ENCODE assay signal across 17 mouse cellular contexts in the genomic region with DNA sequence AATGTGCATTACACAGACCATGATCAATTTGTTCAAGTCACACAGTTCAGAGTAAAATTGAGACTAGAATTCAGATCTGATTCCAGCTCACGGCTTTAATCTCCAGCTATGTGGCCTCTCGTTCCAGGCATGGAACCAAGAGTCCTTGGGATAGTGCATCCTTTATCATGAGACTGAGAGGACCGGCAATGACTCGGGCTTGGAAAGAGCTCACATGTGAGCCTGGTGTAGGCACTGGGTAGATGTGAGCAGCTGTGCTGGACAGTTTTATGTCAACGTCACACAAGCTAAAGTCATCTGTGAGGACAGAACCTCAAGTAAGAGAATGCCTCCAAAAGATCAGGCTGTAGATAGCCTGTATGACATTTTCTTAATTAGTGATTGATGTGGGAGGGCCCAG.
"Had no signal": no experiment of that assay in that cellular context is flagged by ENCODE, and none has a peak within 500 bp of the region (broad histone marks: within the 10 kb centered on the region; RNA-seq: fewer than 3 reads in every experiment).

No protein-coding gene starts in this region.

- H3K4me2 ChIP-seq: lung, embryonic 15.5 days; midbrain, embryonic 11.5 days; midbrain, embryonic 13.5 days; midbrain, embryonic 15.5 days; neural tube, embryonic 12.5 days; stomach, embryonic 15.5 days had no signal

- H3K4me1 ChIP-seq: midbrain, embryonic 13.5 days; midbrain, embryonic 15.5 days; neural tube, embryonic 12.5 days; stomach, embryonic 15.5 days had no signal

- H3K4me3 ChIP-seq: lung, embryonic 15.5 days; megakaryocyte, embryonic 14.5 days; midbrain, embryonic 13.5 days; midbrain, embryonic 15.5 days; neural tube, embryonic 12.5 days; stomach, embryonic 15.5 days had no signal

- H3K36me3 ChIP-seq: lung, embryonic 15.5 days; midbrain, embryonic 13.5 days; midbrain, embryonic 15.5 days; neural tube, embryonic 12.5 days; stomach, embryonic 15.5 days had no signal

- H3K27ac ChIP-seq: lung, embryonic 15.5 days; macrophage; midbrain, embryonic 13.5 days; midbrain, embryonic 15.5 days; neural tube, embryonic 12.5 days; stomach, embryonic 15.5 days; stomach, postnatal 0 days had no signal

- H3K27me3 ChIP-seq: lung, embryonic 15.5 days; megakaryocyte, embryonic 14.5 days; midbrain, embryonic 13.5 days; midbrain, embryonic 15.5 days; neural tube, embryonic 12.5 days; stomach, embryonic 15.5 days had no signal

- ATAC-seq: lung, postnatal 0 days; midbrain, embryonic 13.5 days; midbrain, embryonic 15.5 days had no signal

- H3K9me3 ChIP-seq: lung, embryonic 15.5 days; midbrain, embryonic 13.5 days; midbrain, embryonic 15.5 days; neural tube, embryonic 12.5 days; stomach, embryonic 15.5 days had no signal

- H3K9ac ChIP-seq: lung, embryonic 15.5 days; midbrain, embryonic 13.5 days; midbrain, embryonic 15.5 days; neural tube, embryonic 12.5 days; stomach, embryonic 15.5 days had no signal

- DNase-seq: lung, adult 2 months; lung, postnatal 14 days; lung, postnatal 36 days; right cerebral cortex, postnatal 14 days; thymus, adult 2 months; thymus, postnatal 25 days; thymus, postnatal 4 days had no signal
